Mouse (Mus musculus) kidney, postnatal 10 days (tissue): Measurements from ENCODE around the gene Luzp4.
"Not testable (repeated sequence)": the region's sequence is repeated elsewhere in the genome, so short reads cannot be mapped to it uniquely, and the experiment has no call there.

Experiments used
- DNase-seq: peaks from one replicate; pipeline ENCODE4 v3.0.0; 2021; ENCODE audit warnings: mixed read lengths

Gene Luzp4

GRCm38 (mm10) chrX:148857340-148857739 is at the start of gene Luzp4:
Luzp4 (plus strand) TSS chrX:148857640.
- not testable (repeated sequence) for DNase-seq

DNA sequence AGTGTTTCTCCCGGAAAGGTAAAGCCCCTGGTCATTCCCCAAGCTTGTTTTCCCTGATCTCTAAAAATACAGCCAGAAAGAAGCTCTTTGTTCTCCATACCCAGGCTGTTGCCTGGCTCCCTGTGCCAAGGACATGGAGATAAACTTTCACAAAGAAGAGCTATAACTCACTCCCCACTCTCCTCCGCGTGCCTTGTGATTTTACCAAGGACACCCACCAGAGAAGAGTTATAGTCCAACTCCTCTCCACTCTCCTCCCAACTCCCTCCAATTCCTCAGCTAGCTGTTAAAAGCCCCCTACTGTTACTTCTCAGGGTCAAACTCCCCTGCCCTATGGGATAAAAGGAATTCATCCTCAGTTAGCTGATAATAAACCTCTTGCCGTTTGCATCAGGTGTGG is 15.6 kb upstream of the Luzp4 start:
- not testable (repeated sequence) for DNase-seq
